Mouse (Mus musculus) bone marrow macrophage, adult 2 months (primary cell): ENCODE results near the gene Amdhd2. TPM values are rescaled to one million over a fixed set of nuclear protein-coding genes. Genes with fewer than 3 reads are reported as not detected.

Experiments used
- H3K27ac ChIP-seq: 2 replicates; pipeline ENCODE4 v1.5.1; 2012; ENCODE audit warnings: low read depth, low read length; ENCODE audit not compliant: insufficient read depth
- H3K4me1 ChIP-seq: 2 replicates; pipeline ENCODE4 v1.6.1; 2012; ENCODE audit warnings: low read length; ENCODE audit not compliant: control insufficient read depth, insufficient read depth
- H3K4me3 ChIP-seq: 2 replicates; pipeline ENCODE4 v1.5.1; 2012; ENCODE audit warnings: mild to moderate bottlenecking, low read length, moderate library complexity; ENCODE audit not compliant: insufficient read depth
- CTCF ChIP-seq: IDR thresholded peaks from 2 replicates; pipeline ENCODE4 v1.5.1; 2012; ENCODE audit warnings: low read depth, mild to moderate bottlenecking, low read length, moderate library complexity
- POLR2A ChIP-seq: IDR thresholded peaks from 2 replicates; pipeline ENCODE4 v1.6.1; 2012; ENCODE audit warnings: mild to moderate bottlenecking, low read depth, low read length, borderline replicate concordance
- polyA plus RNA-seq: library from polyadenylated mRNA; stranded (reverse); fragments of >200 nt; gene quantifications from 2 replicates; pipeline ENCODE4 v1.2.4, GENCODE M21; 2012; ENCODE audit not compliant: missing spikeins, insufficient read depth, insufficient read length

The Amdhd2 gene
- polyA plus RNA-seq, 1 experiment: 89.6 TPM

DNA sequence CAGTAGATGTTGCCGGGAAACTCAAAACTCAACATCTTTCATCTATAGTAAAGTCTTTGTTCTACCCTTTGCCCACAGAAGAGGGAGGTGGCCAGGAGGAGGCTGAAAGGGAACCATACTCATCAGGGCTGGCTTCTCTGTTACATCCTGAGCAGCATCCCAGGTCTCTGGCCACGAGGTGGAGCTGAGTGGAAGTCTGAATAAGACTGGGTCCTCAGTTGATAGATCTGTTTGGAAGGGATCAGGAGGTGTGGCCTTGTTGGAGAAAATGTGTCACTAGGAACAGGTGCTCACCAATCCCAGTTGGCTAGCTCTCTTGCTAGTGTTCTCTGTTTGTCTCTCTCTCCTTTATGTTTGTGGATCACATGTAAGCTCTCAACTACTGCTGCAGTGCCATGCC lies 31.8 kb upstream of the Amdhd2 start:
- no peak overlapping the region for H3K4me3 ChIP-seq
- no peak overlapping the region for H3K27ac ChIP-seq
- peaks cover 49% of the 10 kb centered on the region for H3K4me1 ChIP-seq
- TF ChIP-seq POLR2A (no peak), CTCF (no peak)

DNA sequence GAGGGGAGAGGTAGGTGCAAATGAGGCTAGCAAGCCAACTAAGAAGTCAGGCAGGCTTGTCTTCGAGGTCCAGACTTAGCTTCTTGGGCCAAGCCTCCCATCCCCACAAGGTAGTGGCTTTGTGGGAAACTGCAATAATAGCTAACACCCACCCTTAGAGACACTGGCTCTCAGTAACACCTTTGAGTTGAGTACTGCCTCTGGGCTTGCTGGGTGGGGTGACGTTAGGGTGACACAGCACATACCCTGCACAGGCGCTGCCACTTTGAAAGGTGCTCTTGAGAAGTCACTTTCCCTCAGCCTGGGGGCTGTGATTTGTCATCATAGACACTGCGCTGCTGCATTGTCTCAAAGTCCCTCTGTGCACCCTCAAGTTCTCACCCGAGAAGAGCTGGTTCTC lies 30.2 kb upstream of the Amdhd2 start:
- TF ChIP-seq CTCF (no peak), POLR2A (no peak)
- peaks cover 38% of the 10 kb centered on the region for H3K4me1 ChIP-seq
- H3K4me3 ChIP-seq: no peak overlapping the region
- H3K27ac ChIP-seq: no peak overlapping the region

DNA sequence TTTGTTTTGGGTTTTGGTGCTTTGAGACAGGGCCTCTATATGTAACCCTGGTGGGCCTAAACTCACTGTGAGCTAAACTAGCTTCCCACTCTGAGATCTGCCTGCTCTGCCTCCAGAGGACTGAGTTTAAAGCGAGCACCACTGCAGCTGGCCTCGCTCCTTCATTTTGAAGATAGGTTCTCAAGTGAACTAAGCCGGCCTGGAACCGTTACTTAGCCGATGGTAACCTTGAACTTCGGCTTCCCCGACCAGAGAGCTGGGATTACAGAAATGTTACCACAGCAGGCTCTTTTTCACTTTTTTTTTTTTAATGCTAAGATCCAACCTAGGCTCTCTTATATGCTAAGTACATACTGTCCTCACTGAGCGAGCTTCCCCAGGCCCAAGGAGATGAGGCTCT lies 29.7 kb upstream of the Amdhd2 start:
- Histone ChIP-seq H3K4me1 (peaks cover 38% of the 10 kb centered on the region), H3K27ac (peak overlapping the region; percentile 46), H3K4me3 (no peak overlapping the region)
- TF ChIP-seq POLR2A (no peak), CTCF (no peak)

DNA sequence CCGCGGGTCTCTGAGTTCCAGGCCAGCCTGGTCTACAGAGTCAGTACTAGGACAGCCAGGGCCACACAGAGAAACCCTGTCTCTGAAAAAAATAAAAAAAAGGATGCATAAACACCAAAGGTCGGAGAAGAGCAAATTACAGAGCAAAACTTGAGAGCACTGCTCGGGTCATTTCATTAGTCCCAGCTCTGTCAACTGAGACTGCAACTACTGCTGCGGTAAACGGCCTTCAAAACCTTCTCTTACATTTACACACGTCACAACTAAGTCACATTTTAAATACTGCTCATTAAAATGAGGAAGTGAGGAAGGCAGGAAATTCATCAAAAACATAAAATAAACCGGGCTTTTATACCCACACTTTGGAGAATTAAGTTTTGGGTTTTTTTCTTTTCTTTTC lies 29.3 kb upstream of the Amdhd2 start:
- TF ChIP-seq POLR2A (no peak), CTCF (no peak)
- H3K27ac ChIP-seq: peak overlapping the region; percentile 47
- H3K4me3 ChIP-seq: no peak overlapping the region
- peaks cover 38% of the 10 kb centered on the region for H3K4me1 ChIP-seq

DNA sequence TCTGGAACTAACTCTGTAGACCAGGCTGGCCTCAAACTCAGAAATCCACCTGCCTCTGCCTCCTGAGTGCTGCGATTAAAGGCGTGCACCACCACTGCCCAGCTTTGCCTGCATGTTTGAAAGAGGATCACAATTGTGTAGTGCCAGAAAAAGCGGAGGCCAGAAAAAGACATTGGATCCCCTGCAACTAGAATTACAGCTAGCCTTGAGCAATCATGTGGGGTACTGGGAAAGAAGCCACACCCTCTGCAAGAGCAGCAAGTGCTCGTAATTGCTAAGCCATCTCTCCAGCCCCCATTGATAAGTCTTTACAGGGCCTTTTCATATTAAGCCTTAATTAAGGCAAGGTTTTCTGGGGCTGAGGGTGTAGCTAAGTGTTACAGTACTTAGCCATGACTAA lies 27.9 kb upstream of the Amdhd2 start:
- Histone ChIP-seq H3K4me3 (no peak overlapping the region), H3K4me1 (peaks cover 38% of the 10 kb centered on the region), H3K27ac (no peak overlapping the region)
- TF ChIP-seq POLR2A (no peak), CTCF (no peak)

DNA sequence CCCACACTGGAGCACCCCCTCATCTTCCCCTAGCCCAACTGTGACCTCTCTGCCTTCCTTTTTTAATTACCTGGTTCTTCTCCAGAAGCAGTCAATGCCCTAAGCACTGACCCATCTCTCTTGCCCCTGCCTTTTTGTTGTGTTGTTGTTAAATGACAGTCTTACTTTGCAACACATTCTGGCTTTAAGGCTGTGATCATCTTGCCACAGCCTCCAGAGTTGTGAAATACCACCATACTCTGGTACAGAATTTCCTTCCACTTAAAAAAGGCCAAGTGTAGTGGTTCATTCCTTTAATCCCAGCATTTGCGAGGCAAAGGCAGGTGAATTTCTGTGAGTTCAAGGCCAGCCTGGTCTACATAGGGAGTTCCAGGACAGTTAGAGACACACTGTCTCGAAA lies 27.4 kb upstream of the Amdhd2 start:
- H3K4me1 ChIP-seq: peaks cover 38% of the 10 kb centered on the region
- H3K27ac ChIP-seq: no peak overlapping the region
- no peak overlapping the region for H3K4me3 ChIP-seq
- no peak for TF ChIP-seq POLR2A
- no peak for TF ChIP-seq CTCF

DNA sequence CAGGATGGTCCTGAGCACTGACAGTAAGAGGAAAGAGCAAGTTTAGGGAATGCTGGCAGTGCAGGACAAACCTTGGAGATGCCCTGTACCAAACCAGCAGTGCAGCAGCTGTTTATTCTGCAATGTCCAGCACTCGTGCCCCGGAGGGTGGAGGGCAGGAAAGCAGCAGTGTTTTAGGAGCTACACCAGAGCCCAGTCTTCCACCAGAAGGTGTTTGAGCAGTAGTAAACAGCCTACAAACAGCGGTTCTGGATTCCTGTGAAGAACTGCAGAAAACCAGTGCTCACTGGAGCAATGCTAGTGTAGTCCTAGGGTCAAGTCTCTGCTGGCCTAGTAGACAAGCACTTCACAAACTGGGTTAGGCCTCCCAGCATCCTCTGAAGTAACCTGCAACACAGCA lies 10.7 kb upstream of the Amdhd2 start:
- no peak overlapping the region for H3K4me3 ChIP-seq
- H3K4me1 ChIP-seq: peaks cover 16% of the 10 kb centered on the region
- no peak overlapping the region for H3K27ac ChIP-seq
- TF ChIP-seq CTCF: no peak
- TF ChIP-seq POLR2A: no peak

DNA sequence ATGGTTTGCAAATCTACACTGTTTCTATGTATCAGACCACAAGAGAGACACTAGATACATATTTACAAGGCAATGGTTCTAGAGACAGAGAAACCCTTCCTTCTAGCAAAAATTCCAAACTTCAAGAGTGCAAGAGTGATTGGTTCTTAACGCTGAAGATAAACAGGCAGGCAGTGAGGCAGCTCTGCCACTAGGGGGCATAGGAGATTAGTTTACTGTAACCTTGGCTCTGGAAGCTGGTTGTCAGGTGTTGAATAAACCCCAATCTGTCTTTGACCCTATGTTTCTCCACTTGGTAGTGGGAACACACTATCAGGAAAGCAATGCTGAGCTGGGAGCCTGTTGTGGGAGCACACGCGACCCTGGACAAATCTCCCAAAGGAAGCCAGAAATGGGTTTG lies 9.9 kb upstream of the Amdhd2 start:
- Histone ChIP-seq H3K4me1 (peaks cover 16% of the 10 kb centered on the region), H3K4me3 (no peak overlapping the region), H3K27ac (peak overlapping the region; percentile 98; the same call in 1 of the 2 replicates)
- TF ChIP-seq CTCF (peak; percentile 36; the same call in 1 of the 2 replicates), POLR2A (no peak)

DNA sequence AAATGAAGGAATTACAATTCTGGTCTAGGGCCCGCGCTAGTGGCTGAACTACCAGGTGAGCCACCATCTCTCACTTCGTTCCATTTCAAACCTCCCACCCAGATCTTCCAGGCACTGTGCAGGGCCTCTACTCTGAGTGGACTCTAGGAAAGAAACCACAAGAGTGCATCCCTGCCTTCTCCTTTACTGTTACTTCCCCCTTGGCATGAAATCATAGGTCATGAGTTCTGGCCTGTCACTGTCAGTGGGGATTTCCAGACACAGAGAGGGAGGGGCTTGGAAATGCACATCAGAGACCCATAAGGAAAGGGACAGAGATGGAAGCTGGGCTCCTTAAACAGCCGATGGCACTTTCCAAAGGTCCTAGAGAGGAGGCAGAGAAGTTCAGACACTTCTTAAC lies 8.2 kb upstream of the Amdhd2 start:
- peak; percentile 49; the same call in 1 of the 2 replicates for TF ChIP-seq POLR2A
- TF ChIP-seq CTCF: no peak
- Histone ChIP-seq H3K4me1 (peaks cover 16% of the 10 kb centered on the region), H3K4me3 (peak overlapping the region; percentile 92), H3K27ac (peak overlapping the region; percentile 98)

DNA sequence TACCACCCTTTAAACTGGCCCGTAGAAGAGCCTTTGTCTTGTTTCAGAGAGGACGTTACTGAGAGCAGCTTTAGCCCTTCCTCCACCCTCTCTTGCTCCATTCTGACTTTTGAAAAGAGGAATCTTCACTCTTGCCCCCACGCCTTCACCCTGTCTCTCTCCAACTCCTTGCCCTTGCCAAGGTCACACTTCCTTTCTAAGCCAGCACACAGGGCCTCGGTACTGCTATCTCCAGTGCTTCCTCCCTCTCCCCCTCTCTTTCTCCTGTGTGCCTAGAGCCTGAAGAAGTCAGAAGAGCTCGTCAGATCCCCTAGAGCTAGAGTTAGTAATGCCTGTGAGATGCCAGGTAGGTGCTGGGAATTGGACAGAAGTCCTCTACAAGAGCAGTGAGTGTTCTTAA lies 7.2 kb upstream of the Amdhd2 start:
- H3K4me3 ChIP-seq: peak overlapping the region; percentile 92
- H3K4me1 ChIP-seq: peaks cover 21% of the 10 kb centered on the region
- TF ChIP-seq POLR2A (no peak), CTCF (no peak)
- H3K27ac ChIP-seq: peak overlapping the region; percentile 98

DNA sequence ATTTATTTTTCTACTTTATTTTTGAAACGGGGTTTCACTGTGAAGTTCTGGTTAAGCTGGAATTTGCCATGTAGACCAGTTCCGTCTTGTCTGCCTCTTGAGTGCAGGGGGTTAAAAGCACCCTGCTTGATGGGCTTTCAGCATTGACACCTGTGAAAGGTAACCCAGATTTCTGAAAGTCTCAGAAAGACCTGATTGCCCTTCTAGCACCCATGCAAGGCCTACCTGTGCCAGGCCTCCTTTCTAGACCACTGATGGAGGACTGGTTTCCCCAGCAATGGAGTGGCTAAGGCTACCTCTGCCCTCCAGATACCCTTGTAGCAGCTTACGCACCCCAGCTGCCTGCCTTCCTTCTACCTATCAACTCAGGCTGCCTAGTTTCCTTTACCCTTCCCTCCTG lies 6.6 kb upstream of the Amdhd2 start:
- Histone ChIP-seq H3K27ac (peak overlapping the region; percentile 98), H3K4me1 (peaks cover 27% of the 10 kb centered on the region), H3K4me3 (peak overlapping the region; percentile 92)
- TF ChIP-seq CTCF (no peak), POLR2A (no peak)
